Mouse (Mus musculus): ENCODE measurements around the gene Zcchc7. TPM values are rescaled to one million over a fixed set of nuclear protein-coding genes. Genes with fewer than 3 reads are reported as not detected.

Zcchc7 gene
- total RNA-seq, 2 experiments from 2014 or later: 13.8 to 14.3 TPM

DNA sequence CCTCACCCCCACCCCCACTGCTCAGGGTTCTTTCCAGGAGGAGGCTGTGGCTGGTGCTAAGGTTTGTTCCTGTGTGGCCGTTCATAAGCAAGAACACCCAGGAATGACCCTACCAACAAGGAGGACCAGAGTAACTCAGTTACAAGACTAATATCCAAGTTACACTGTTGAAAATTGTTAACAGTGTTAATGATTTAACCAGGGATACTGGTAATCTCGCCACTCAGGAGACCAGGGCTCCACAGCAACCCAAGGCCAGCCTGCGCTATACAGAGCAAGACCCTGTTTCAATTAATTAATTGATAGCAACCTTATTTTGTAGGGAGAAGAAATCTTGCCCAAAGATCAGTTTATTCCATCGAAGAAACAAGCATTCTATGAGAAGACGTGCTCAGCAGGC is 191.8 kb downstream of the Zcchc7 start:
- intact Hi-C loops (cut with DNase I): no loop called here
- no peak for DNase-seq

- DNase-seq: no peak
- intact Hi-C loops (cut with DNase I): no loop called here
Measured at GRCm38 (mm10) chr4:44948314-44948713, 192.6 kb downstream of the Zcchc7 start.

GRCm38 (mm10) chr4:44953041-44953440 is 197.4 kb downstream of the Zcchc7 start:
- intact Hi-C loops (cut with DNase I): no loop called here
- no peak for DNase-seq

GRCm38 (mm10) chr4:44958776-44959175 is 203.1 kb downstream of the Zcchc7 start:
- DNase-seq: no peak
- intact Hi-C loops (cut with DNase I): no loop called here

- no peak for DNase-seq
- intact Hi-C loops (cut with DNase I): no loop called here
Measured at GRCm38 (mm10) chr4:44959220-44959619, 203.5 kb downstream of the Zcchc7 start.

DNA sequence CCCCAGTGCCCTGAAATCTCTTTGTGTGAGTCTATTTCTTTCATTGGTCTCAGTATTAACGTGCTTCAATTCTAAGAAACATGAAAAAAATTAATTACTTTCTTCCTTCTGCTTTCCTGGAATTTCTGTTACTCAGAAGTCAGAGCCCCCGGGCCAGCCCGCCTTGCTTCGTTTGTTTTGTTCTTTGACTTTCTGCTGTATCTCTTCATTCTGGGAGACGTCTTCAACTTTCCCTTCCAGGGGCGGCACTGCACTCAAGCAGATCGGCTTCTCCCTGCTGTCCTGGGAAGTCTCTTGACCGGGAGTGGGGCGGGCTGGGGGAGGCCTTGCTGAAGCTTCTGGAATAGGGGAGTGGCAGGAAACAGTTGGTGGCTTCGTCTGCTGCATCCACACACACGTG is 207.5 kb downstream of the Zcchc7 start:
- intact Hi-C loops (cut with DNase I): no loop called here
- DNase-seq: no peak

GRCm38 (mm10) chr4:44965175-44965574 is 209.5 kb downstream of the Zcchc7 start:
- no peak for DNase-seq
- intact Hi-C loops (cut with DNase I): no loop called here

- DNase-seq: no peak
- intact Hi-C loops (cut with DNase I): no loop called here
Measured at GRCm38 (mm10) chr4:44965736-44966135, 210.1 kb downstream of the Zcchc7 start.

DNA sequence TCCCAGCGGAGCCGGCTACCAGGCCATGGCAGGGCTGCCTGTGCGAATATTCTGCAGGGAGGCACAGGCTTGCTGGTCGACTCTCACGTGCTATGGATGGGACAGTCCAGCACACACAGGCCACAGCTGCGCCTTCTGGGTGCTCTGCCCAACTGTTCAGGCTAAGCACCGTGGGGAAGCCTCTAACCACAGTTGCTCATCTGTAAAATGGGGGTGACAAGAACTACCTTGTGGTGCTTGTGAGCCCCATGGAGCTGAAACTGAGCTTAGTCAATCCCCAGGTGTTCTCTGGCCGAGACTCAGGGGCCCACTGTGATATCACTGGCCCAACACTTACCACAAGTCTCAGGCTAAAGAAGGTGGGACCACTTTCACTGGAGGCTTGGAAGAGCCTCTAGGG is 211.7 kb downstream of the Zcchc7 start:
- intact Hi-C loops (cut with DNase I): no loop called here
- no peak for DNase-seq

GRCm38 (mm10) chr4:44970056-44970455 is 214.4 kb downstream of the Zcchc7 start:
- no peak for DNase-seq
- intact Hi-C loops (cut with DNase I): loop anchor here (5.0 kb wide), 1 partner anchor 213 kb away; the partner anchor contains the start of gene Zcchc7

GRCm38 (mm10) chr4:44970612-44971110 is 215.0 kb downstream of the Zcchc7 start:
- DNase-seq: peak; percentile 49 to 62
- intact Hi-C loops (cut with DNase I): loop anchor here (5.0 kb wide), 1 partner anchor 213 kb away; the partner anchor contains the start of gene Zcchc7

GRCm38 (mm10) chr4:44973450-44973849 is 217.8 kb downstream of the Zcchc7 start:
- intact Hi-C loops (cut with DNase I): loop anchor here (2.0 to 5.0 kb wide), 2 partner anchors 216 to 307 kb away; partner anchors contain the start of gene Zcchc7
- DNase-seq: peak; percentile 81 to 87

GRCm38 (mm10) chr4:44973871-44974270 is 218.2 kb downstream of the Zcchc7 start:
- no peak for DNase-seq
- intact Hi-C loops (cut with DNase I): loop anchor here (2.0 to 5.0 kb wide), 2 partner anchors 217 to 307 kb away; partner anchors contain the start of gene Zcchc7

DNA sequence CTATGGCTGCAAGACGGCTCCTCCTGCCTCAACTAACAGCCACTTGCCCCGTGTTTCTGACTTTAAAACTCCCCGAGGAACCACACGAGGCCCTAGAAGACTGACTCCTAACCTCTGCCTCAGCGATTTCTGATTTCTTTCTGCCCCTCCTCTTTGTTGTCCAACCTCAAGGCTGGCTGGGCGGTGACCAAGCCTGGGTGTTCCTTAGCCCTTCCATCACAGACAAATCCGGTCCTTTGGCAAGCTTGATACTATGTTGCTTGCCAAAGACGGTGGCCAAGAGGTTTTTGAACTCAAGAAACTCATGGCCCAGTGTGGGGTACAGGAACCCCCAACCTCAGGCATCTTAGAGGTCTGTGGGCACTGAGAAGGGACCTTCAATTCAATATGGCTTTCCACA is 218.7 kb downstream of the Zcchc7 start:
- intact Hi-C loops (cut with DNase I): loop anchor here (5.0 kb wide), 1 partner anchor 217 kb away; the partner anchor contains the start of gene Zcchc7
- DNase-seq: no peak

DNA sequence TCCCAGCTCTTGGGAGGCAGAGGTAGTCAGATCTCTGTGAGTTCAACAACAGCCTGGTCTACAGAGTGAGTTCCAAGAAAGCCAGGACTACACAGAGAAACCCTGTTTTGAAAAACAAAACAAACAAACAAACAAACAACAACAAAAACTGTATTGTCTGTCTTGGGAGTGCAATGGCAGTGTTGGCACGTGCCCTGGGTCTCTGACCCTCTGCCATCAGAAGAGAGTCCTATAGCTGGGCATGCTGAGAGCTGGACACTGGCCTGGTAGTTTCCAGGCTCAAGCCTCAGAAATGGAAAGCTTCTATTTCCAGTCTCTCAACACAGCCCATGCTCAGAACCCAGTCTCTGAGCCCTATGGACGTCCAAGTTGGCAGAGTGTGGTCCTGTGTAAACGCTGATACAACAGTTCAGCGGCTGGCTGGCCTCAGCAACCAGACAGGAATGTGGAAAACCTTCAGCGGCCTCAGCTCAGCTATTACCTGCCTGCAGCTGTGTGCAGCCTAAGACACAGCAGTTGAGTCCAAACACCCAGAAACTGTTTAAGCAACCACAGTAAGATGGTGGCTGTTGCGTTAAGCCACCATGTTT is 220.4 kb downstream of the Zcchc7 start:
- no peak for DNase-seq
- intact Hi-C loops (cut with DNase I): no loop called here

- intact Hi-C loops (cut with DNase I): no loop called here
- DNase-seq: no peak
Measured at GRCm38 (mm10) chr4:44976921-44977710, 221.4 kb downstream of the Zcchc7 start.

- intact Hi-C loops (cut with DNase I): no loop called here
- no peak for DNase-seq
Measured at GRCm38 (mm10) chr4:44978175-44978574, 222.5 kb downstream of the Zcchc7 start.

GRCm38 (mm10) chr4:44979794-44980338 is 224.2 kb downstream of the Zcchc7 start:
- DNase-seq: no peak

DNA sequence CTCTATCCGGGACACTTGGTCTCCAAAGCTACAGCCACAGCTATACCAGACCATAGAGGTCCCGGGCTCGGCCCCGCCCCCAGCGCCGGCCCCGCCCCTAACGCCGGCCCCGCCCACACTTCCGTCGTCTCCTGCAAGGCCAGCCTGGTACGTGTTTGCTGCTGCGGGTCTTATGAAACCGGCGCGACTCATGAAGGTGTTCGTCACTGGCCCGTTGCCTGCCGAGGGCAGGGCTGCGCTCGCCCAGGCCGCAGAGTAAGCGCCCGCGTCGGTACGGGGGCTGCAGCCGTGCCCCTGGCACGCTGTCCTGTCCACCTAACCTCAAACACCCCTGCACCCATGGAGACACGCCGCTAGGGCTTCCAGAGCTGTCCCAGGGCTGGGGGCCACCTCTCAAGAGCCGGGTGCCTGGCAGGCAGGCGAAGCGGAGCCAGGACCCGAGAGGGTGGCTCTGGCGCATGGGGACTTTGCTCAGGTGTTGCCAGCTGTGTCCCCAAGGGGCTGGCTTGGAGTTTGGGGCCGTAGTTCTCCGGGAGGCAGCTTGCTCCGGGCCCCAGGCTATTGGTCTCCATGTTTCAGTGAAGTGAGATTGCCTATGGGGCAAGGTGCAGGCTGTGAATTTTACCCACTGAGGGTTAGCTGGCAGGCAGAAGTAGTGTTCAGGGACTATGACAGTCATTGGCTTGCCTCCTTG is 225.8 kb downstream of the Zcchc7 start, which contains the start of gene Grhpr:
TSS of gene Grhpr (plus strand) at position 116 of the 694 bp plus-strand sequence.
- peak; percentile 79 for DNase-seq
- intact Hi-C loops (cut with DNase I): no loop called here

More at GRCm38 (mm10) chr4:44979794-44980338, 224.2 kb downstream of the Zcchc7 start:
- intact Hi-C loops (cut with DNase I): no loop called here
